Mouse (Mus musculus) myocyte (in vitro differentiated cells): Measurements from ENCODE around the gene Ghdc.

Experiments used
- CEBPB ChIP-seq: IDR thresholded peaks from 2 replicates; pipeline ENCODE4 v1.6.1; 2011; ENCODE audit warnings: mild to moderate bottlenecking, moderate library complexity; ENCODE audit not compliant: poor library complexity, insufficient read depth, severe bottlenecking
- E2F4 ChIP-seq: IDR thresholded peaks from one replicate; pipeline ENCODE4 v1.6.1; 2011; ENCODE audit warnings: mild to moderate bottlenecking, control low read depth, moderate library complexity; ENCODE audit not compliant: insufficient read depth
- MYOD1 ChIP-seq, 3 experiments: IDR thresholded peaks; one replicate each; pipeline ENCODE4 v1.6.1; 2011; ENCODE audit warnings: control low read depth in 2 of 3, low read depth in 2 of 3, mild to moderate bottlenecking in 2 of 3, moderate library complexity in 1 of 3; ENCODE audit not compliant: insufficient read length in 2 of 3, control insufficient read depth in 1 of 3
- MYOG ChIP-seq, 3 experiments: IDR thresholded peaks; one replicate each; pipeline ENCODE4 v1.6.1; 2011; ENCODE audit warnings: control low read depth in 2 of 3, low read depth in 2 of 3, mild to moderate bottlenecking in 2 of 3; ENCODE audit not compliant: insufficient read length in 2 of 3, control insufficient read depth in 1 of 3, insufficient read depth in 1 of 3
- POLR2A ChIP-seq: IDR thresholded peaks from one replicate; pipeline ENCODE4 v1.6.1; 2011; ENCODE audit warnings: low read depth, mild to moderate bottlenecking, control low read depth, moderate library complexity; ENCODE audit not compliant: insufficient read length
- POLR2AphosphoS2 ChIP-seq: IDR thresholded peaks from one replicate; pipeline ENCODE4 v1.6.1; 2011; ENCODE audit warnings: low read depth, control low read depth; ENCODE audit not compliant: insufficient read length
- REST ChIP-seq: IDR thresholded peaks from one replicate; pipeline ENCODE4 v1.6.1; 2011; ENCODE audit warnings: mild to moderate bottlenecking, control low read depth, moderate library complexity; ENCODE audit not compliant: insufficient read depth, insufficient read length
- SRF ChIP-seq: IDR thresholded peaks from one replicate; pipeline ENCODE4 v1.6.1; 2011; ENCODE audit warnings: low read depth; ENCODE audit not compliant: control insufficient read depth, insufficient read length
- TCF3 ChIP-seq: IDR thresholded peaks from one replicate; pipeline ENCODE4 v1.6.1; 2011; ENCODE audit warnings: low read depth, control low read depth; ENCODE audit not compliant: insufficient read length
- USF1 ChIP-seq: IDR thresholded peaks from one replicate; pipeline ENCODE4 v1.6.1; 2011; ENCODE audit warnings: low read depth, mild to moderate bottlenecking, control low read depth, moderate library complexity

DNA sequence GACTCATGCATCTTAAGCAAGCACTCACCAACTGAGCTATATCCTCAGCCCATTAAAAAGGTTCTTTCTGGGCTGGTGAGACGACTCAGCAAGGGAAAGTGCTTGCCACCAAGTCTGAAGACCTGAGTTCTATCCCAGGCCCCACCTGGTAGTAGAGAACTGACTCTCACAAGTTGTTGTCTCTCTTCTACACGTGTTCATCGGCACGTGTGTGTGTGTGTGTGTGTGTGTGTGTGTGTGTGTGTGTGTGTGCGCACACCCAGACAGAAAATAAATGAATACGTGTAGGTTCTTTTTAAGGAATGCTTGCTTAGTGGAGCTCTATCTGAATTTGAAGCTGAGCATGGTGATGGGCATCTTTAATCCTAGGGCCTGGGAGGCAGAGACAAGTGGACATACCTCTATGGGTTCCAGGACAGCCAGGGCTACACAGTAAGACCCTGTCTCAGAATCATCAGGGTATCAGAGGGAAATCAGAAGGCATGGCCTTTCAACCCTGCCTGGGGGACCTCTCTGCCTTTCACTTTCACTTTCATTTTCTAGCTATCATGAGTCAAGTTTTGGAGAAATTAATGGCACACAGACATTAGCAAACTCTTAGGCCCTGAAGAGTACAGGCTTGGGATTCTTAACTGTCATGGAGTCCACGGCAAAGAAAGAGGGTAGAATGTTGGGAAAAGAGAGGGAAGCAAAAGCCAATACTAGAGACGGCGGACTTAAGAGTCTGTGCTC is 35.5 kb downstream of the Ghdc start:
- TF ChIP-seq POLR2A (no peak), SRF (no peak), MYOD1 (IDR thresholded peaks at IDR 0.05; ENCODE audit: control insufficient read depth in 1 of 3, insufficient read length in 2 of 3, low read depth in 2 of 3) (no peak), TCF3 (no peak), CEBPB (no peak), POLR2AphosphoS2 (no peak), USF1 (no peak), E2F4 (no peak), REST (no peak), MYOG (IDR thresholded peaks at IDR 0.05; ENCODE audit: control insufficient read depth in 1 of 3, insufficient read depth in 1 of 3, insufficient read length in 2 of 3, low read depth in 2 of 3) (no peak)
